Mouse (Mus musculus) thymus, postnatal 14 days (tissue): ENCODE results near the gene Ndufc1.
A peak's percentile ranks its signal among the peaks of the same experiment; 100 is the strongest.
"Not testable (repeated sequence)": the region's sequence is repeated elsewhere in the genome, so short reads cannot be mapped to it uniquely, and the experiment has no call there.

Source experiments
- DNase-seq: peaks from one replicate; pipeline ENCODE4 v3.0.0; 2021

Gene Ndufc1

GRCm38 (mm10) chr3:51408561-51409183 is at the start of gene Ndufc1:
TSS of gene Ndufc1 (minus strand) at chr3:51408988.
- peak; percentile 97 for DNase-seq

GRCm38 (mm10) chr3:51434871-51435595 is 26.2 kb upstream of the Ndufc1 start:
- DNase-seq = no peak

GRCm38 (mm10) chr3:51434364-51434763 is 25.6 kb upstream of the Ndufc1 start:
- not testable (repeated sequence) for DNase-seq

- DNase-seq = no peak
Observed at GRCm38 (mm10) chr3:51425394-51425793, 16.6 kb upstream of the Ndufc1 start.

GRCm38 (mm10) chr3:51421921-51422320 is 13.1 kb upstream of the Ndufc1 start:
- no peak for DNase-seq

GRCm38 (mm10) chr3:51417966-51418365 is 9.2 kb upstream of the Ndufc1 start:
- DNase-seq = no peak

- DNase-seq = no peak
Observed at GRCm38 (mm10) chr3:51417485-51417884, 8.7 kb upstream of the Ndufc1 start.

- DNase-seq = no peak
Observed at GRCm38 (mm10) chr3:51417135-51417458, 8.3 kb upstream of the Ndufc1 start.

- DNase-seq = peak; percentile 68
Observed at GRCm38 (mm10) chr3:51416364-51417134, 7.8 kb upstream of the Ndufc1 start.

GRCm38 (mm10) chr3:51416073-51416363 is 7.2 kb upstream of the Ndufc1 start:
- DNase-seq = no peak

GRCm38 (mm10) chr3:51415098-51416072 is 6.6 kb upstream of the Ndufc1 start, which contains the start of gene Naa15:
TSS of gene Naa15 (plus strand) at chr3:51415148.
- peak; percentile 97 for DNase-seq

- DNase-seq = no peak
Observed at GRCm38 (mm10) chr3:51413276-51413675, 4.5 kb upstream of the Ndufc1 start.

- DNase-seq = no peak
Observed at GRCm38 (mm10) chr3:51412457-51412856, 3.7 kb upstream of the Ndufc1 start.

GRCm38 (mm10) chr3:51407870-51408560 is 773 bp downstream of the Ndufc1 start:
- DNase-seq = no peak

- no peak for DNase-seq
Observed at GRCm38 (mm10) chr3:51402628-51403027, 6.2 kb downstream of the Ndufc1 start.

- not testable (repeated sequence) for DNase-seq
Observed at GRCm38 (mm10) chr3:51402054-51402453, 6.7 kb downstream of the Ndufc1 start.

- no peak for DNase-seq
Observed at GRCm38 (mm10) chr3:51400682-51401081, 8.1 kb downstream of the Ndufc1 start.

- DNase-seq = no peak
Observed at GRCm38 (mm10) chr3:51399531-51399930, 9.3 kb downstream of the Ndufc1 start.

GRCm38 (mm10) chr3:51398667-51399066 is 10.1 kb downstream of the Ndufc1 start:
- DNase-seq = no peak

- DNase-seq = no peak
Observed at GRCm38 (mm10) chr3:51397700-51398299, 11.0 kb downstream of the Ndufc1 start.

GRCm38 (mm10) chr3:51396219-51397068 is 12.3 kb downstream of the Ndufc1 start, which contains the start of gene Mgarp:
TSS of gene Mgarp (minus strand) at chr3:51396738.
- peak; percentile 76 for DNase-seq
